Mouse (Mus musculus): ENCODE measurements around the gene AC140267.1.

GRCm38 (mm10) chr15:80188927-80189326 lies 46.7 kb upstream of the AC140267.1 start:
- TF ChIP-seq CTCF (IDR thresholded peaks at IDR 0.05 in 2 of 3, conservative IDR thresholded peaks at IDR 0.05 in 1 of 3; ENCODE audit: control insufficient read depth in 1 of 3, insufficient read depth in 1 of 3, low read depth in 2 of 3, low read length in 3 of 3, poor library complexity in 1 of 3, severe bottlenecking in 1 of 3), result no peak
- TF ChIP-seq POLR2A (IDR thresholded peaks at IDR 0.05; ENCODE audit: control insufficient read depth in 1 of 2, insufficient read depth in 1 of 2, low read depth in 1 of 2, low read length in 2 of 2, poor library complexity in 1 of 2), result no peak
- TF ChIP-seq CHD2 (IDR thresholded peaks at IDR 0.05; ENCODE audit: low read length), result no peak
- TF ChIP-seq KAT2A (conservative IDR thresholded peaks at IDR 0.05; ENCODE audit: low read depth, low read length), result no peak
- no peak for TF ChIP-seq USF1 (IDR thresholded peaks at IDR 0.05; ENCODE audit: low read depth, low read length)
- TF ChIP-seq ZMIZ1 (IDR thresholded peaks at IDR 0.05; ENCODE audit: low read depth, low read length), result no peak
- TF ChIP-seq GATA1 (IDR thresholded peaks at IDR 0.05; ENCODE audit: low read depth, low read length), result no peak
- TF ChIP-seq MAX (IDR thresholded peaks at IDR 0.05; ENCODE audit: low read length), result no peak

Measured in MEL (cell line).